Mouse (Mus musculus): ENCODE results near the gene Efcab7.

The Efcab7 gene

GRCm38 (mm10) chr4:99945011-99945410, 116.0 kb downstream of the Efcab7 start:
- no peak for DNase-seq

GRCm38 (mm10) chr4:99946516-99946915, 117.5 kb downstream of the Efcab7 start:
- no peak for DNase-seq

- peak; percentile 52 for DNase-seq
Observed at GRCm38 (mm10) chr4:99947192-99947591, 118.2 kb downstream of the Efcab7 start.

GRCm38 (mm10) chr4:99947896-99948295, 118.9 kb downstream of the Efcab7 start:
- DNase-seq, result no peak

GRCm38 (mm10) chr4:99953904-99954303, 124.9 kb downstream of the Efcab7 start:
- no peak for DNase-seq

- no peak for DNase-seq
Observed at GRCm38 (mm10) chr4:99955396-99955795, 126.4 kb downstream of the Efcab7 start.

- DNase-seq, result no peak
Observed at GRCm38 (mm10) chr4:99957186-99957585, 128.2 kb downstream of the Efcab7 start.

- no peak for DNase-seq
Observed at GRCm38 (mm10) chr4:99958084-99958815, 129.3 kb downstream of the Efcab7 start.

GRCm38 (mm10) chr4:99959308-99959707, 130.3 kb downstream of the Efcab7 start:
- no peak for DNase-seq

All from embryo, embryonic 11 days (tissue).